Mouse (Mus musculus): Measurements from ENCODE around the gene Gm10058.
"Not testable (repeated sequence)": the region's sequence is repeated elsewhere in the genome, so short reads cannot be mapped to it uniquely, and the experiment has no call there.

The Gm10058 gene

GRCm38 (mm10) chrX:27946785-27947184 lies at the start of gene Gm10058:
Gene Gm10058, minus strand, starts transcription at chrX:27946885.
- not testable (repeated sequence) for DNase-seq

Measured in lung, adult 18-20 months (tissue).